Mouse (Mus musculus) brain, adult 2 months (tissue): ENCODE measurements around the gene Ttll13.

Experiments used
- DNase-seq: peaks from one replicate; pipeline ENCODE4 v3.0.0; 2011; ENCODE audit warnings: low read depth, low spot score

Ttll13 gene

GRCm38 (mm10) chr7:80267764-80268163 is 21.6 kb downstream of the Ttll13 start:
- no peak for DNase-seq

GRCm38 (mm10) chr7:80268897-80269750 is 22.9 kb downstream of the Ttll13 start, which contains the start of gene Vps33b:
Vps33b (plus strand) TSS chr7:80269649.
- DNase-seq, result peak; percentile 97

GRCm38 (mm10) chr7:80269751-80270255 is 23.6 kb downstream of the Ttll13 start:
- DNase-seq, result peak; percentile 59

GRCm38 (mm10) chr7:80273456-80273855 is 27.3 kb downstream of the Ttll13 start:
- DNase-seq, result no peak

GRCm38 (mm10) chr7:80276374-80276773 is 30.2 kb downstream of the Ttll13 start:
- DNase-seq, result no peak

GRCm38 (mm10) chr7:80280032-80280431 is 33.9 kb downstream of the Ttll13 start:
- DNase-seq, result no peak

GRCm38 (mm10) chr7:80280998-80281397 is 34.8 kb downstream of the Ttll13 start:
- no peak for DNase-seq

- DNase-seq, result no peak
Observed at GRCm38 (mm10) chr7:80281646-80282045, 35.5 kb downstream of the Ttll13 start.

GRCm38 (mm10) chr7:80283226-80283918 is 37.2 kb downstream of the Ttll13 start:
- DNase-seq, result no peak

GRCm38 (mm10) chr7:80284391-80284790 is 38.2 kb downstream of the Ttll13 start:
- DNase-seq, result no peak

GRCm38 (mm10) chr7:80285725-80286124 is 39.5 kb downstream of the Ttll13 start:
- no peak for DNase-seq

GRCm38 (mm10) chr7:80287736-80288135 is 41.6 kb downstream of the Ttll13 start:
- no peak for DNase-seq

GRCm38 (mm10) chr7:80294062-80294763 is 48.0 kb downstream of the Ttll13 start, which contains the start of gene Prc1:
Prc1 (plus strand) TSS chr7:80294450.
- peak; percentile 99 for DNase-seq

GRCm38 (mm10) chr7:80294764-80295648 is 48.8 kb downstream of the Ttll13 start:
- no peak for DNase-seq

- no peak for DNase-seq
Observed at GRCm38 (mm10) chr7:80296462-80296861, 50.3 kb downstream of the Ttll13 start.

- no peak for DNase-seq
Observed at GRCm38 (mm10) chr7:80297041-80297440, 50.9 kb downstream of the Ttll13 start.

GRCm38 (mm10) chr7:80298754-80299153 is 52.6 kb downstream of the Ttll13 start:
- peak; percentile 13 for DNase-seq

GRCm38 (mm10) chr7:80299568-80299967 is 53.4 kb downstream of the Ttll13 start:
- no peak for DNase-seq

GRCm38 (mm10) chr7:80301522-80301921 is 55.3 kb downstream of the Ttll13 start:
- DNase-seq, result no peak

GRCm38 (mm10) chr7:80307766-80308165 is 61.6 kb downstream of the Ttll13 start:
- DNase-seq, result no peak
